Mouse (Mus musculus) stomach, postnatal 0 days (tissue): ENCODE results near the gene Fam118b.

Source experiments
- CTCF ChIP-seq: IDR thresholded peaks from 2 replicates; pipeline ENCODE4 v1.5.1; 2016; ENCODE audit warnings: antibody characterized with exemption, low read depth, mild to moderate bottlenecking, moderate library complexity
- EP300 ChIP-seq: optimal IDR thresholded peaks from 2 replicates; pipeline ENCODE3; 2016; ENCODE audit warnings: antibody characterized with exemption

DNA sequence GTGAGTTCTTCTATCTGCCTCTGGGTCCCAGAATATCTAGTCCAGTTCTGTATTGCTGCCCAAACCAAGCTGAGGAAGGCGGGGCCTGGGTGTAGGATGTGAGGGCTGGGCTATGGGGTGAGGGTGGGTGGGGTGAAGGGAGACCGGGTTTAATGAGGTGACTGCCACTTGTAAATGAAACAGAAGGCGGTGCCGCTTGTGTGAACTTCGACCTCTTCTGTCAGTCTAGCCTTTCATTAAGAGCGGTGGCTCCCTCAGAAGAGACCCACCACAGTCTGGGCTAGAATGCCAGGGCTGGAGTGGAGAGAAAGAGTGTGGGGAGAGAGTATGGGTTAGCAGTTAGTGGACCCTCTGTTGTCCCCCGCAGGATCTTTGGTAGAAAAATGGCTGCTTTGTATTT lies 22.4 kb upstream of the Fam118b start:
- TF ChIP-seq CTCF (no peak), EP300 (no peak)
